Mouse (Mus musculus) 3134 (cell line): ENCODE results near the gene Trank1.

Experiments used
- DNase-seq: peaks from one replicate; pipeline ENCODE4 v3.0.0-alpha.2; 2011; ENCODE audit warnings: low spot score; ENCODE audit not compliant: insufficient read length; ENCODE audit errors: extremely low read depth

Trank1 gene

DNA sequence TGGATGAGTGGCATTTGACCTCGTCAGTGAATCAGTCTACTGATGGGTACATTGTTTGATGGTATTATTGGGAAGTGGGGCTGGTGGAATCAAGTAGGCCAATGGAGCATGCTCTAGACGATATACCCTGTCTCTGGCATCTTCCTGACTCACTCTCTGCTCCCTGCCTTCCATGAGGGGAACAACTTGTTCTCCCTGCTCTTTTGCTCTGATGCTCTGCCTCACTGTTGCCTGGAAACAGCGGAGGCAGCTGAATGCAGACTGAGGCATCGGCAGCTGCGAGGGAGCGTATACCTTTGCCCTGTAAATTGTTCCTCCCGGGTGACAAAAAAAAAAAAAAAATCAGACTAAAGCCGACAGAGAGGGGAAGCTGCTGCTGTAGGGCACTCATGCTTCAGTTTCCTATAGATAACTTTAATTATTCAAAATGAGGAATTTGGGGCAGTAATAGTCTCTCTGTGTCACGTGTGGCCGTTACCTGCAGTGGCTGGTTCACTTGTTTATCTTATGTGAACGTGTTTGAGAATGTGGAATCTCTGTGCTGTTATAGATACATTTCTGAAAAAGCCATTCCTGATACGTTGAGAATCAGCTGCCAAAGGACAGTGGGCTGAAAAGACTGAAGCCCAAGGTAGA is 9.2 kb upstream of the Trank1 start:
- DNase-seq: no peak

DNA sequence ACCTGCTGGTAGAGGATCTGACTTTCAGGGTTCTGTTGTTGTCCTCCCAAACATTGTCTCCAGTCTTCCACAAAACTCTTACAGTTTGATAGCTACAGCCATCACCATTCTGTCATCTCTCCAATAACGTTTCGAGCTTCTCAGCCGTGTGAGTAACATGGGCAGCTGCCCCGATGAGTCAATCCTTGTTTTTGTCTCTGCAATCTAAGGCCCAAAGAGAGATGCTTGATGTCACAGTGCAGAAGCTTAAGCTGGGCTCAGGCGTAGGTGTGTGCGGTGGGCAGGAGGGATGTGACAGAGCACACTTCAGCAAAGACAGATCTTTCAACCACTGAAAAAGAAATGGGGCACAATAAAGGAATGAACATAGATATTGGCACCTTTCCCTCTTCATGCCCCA is 7.5 kb upstream of the Trank1 start:
- no peak for DNase-seq

GRCm38 (mm10) chr9:111306142-111306541 is 5.4 kb upstream of the Trank1 start:
- no peak for DNase-seq

- DNase-seq: no peak
Measured at GRCm38 (mm10) chr9:111311843-111312441, 403 bp downstream of the Trank1 start.

- DNase-seq: no peak
Measured at GRCm38 (mm10) chr9:111312442-111313141, 1.1 kb downstream of the Trank1 start.

- DNase-seq: no peak
Measured at GRCm38 (mm10) chr9:111313299-111313698, 1.8 kb downstream of the Trank1 start.

GRCm38 (mm10) chr9:111313793-111314192 is 2.3 kb downstream of the Trank1 start:
- DNase-seq: no peak

DNA sequence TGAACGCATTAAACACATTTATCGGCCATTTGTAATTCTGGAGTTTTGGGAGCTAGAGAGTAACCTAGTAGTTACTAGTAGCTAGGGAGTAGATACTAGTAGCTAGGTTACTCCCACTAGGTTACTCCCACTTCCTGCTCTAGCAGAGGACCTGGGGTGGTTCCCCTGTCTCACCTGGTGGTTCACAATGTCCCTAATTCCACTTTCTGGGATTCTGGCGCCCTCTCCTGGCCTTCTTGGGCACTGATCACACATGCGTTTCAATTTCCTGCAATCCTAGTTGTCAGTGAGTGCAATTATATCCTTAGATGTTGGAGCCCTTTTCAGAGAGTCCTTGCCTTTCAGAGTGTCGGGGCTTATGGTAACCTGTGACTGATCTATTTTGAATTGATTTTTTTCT is 2.7 kb downstream of the Trank1 start:
- no peak for DNase-seq

- no peak for DNase-seq
Measured at GRCm38 (mm10) chr9:111320912-111321311, 9.4 kb downstream of the Trank1 start.

- DNase-seq: no peak
Measured at GRCm38 (mm10) chr9:111324881-111325280, 13.3 kb downstream of the Trank1 start.

- DNase-seq: no peak
Measured at GRCm38 (mm10) chr9:111329881-111330280, 18.3 kb downstream of the Trank1 start.

DNA sequence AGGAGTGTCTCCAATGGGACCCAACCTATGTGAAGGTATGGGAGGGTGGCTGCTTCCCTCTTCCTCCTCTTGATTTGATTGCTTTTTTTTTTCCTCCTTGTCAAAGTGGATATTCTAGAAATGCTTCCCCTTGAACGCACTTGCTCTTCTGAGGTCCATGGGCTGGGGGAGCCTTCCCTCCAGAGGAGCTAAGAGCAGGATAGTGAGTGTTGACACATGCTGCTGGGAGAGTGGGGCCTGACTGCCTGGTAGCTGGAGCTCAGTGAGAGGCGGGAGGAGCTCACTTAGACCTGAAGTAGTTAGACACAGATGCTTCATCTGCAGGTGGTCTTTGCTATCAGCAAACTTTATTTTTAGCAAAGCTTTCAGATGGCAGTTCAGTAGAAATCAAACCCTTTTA is 22.3 kb downstream of the Trank1 start:
- no peak for DNase-seq

DNA sequence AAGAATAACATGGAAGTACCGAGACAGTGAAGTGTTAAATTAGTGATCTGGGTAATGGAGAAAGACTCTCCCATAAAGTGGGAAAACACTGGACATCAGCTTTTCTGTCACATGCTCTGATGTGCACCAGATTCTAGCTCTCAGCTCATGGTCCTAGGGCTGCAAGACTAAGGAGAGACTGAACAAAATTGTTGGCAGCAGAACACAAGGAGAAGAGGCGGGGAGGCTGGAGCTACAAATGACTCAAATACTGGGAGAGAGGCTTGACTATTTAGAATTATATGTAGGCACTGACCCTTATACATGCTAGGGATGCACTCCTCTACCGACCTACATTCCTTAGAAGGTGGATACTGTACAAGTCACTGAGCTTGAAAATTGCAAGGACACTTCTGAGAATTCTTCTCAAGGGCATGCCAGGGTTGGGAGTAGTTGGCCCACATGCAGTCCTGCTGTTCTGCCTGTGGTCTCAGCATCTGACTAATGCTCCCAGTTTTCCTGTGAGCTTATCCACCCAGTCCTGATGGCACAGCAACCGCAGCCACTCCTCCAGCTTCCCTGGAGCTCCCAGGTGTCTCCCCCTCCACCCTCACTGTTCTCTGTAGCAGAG is 23.1 kb downstream of the Trank1 start:
- DNase-seq: no peak

DNA sequence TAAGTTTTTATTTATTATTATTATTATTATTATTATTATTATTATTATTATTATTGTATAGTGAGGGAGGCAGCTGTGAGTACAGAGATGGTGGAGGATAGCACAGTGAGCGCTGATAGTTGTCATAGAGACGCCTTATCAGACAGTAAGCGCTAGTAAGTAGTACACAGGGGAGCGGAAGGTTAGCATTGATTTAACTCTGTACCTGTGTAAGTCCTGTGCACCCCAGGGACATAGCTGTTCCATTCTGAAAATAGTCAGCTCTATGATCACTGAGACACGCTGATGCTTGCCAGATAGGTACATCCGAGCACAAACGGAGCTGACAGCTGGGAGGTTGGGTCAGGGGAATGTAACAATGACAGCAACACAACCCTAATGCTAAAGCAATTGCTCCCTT is 39.7 kb downstream of the Trank1 start:
- DNase-seq: no peak

DNA sequence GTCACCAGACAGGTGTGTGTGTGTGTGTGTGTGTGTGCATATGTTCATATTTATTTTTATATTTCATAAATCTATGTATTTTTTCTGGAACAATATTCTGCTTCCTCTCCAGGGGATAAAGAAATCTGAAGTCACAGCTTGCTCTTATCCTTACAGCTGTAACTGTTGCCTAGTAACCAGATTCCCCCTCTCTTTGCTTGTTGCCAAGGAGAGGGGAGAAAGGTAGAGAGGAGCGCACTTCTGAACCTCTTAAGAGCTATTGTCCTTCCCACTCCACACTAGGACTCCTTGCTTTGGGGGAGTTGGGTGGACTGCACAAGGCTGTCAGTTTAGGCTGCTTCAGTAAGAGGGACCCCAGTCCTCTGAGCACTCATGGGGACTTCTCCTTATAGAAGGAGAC is 40.1 kb downstream of the Trank1 start:
- DNase-seq: no peak

- no peak for DNase-seq
Measured at GRCm38 (mm10) chr9:111352646-111353045, 41.1 kb downstream of the Trank1 start.

GRCm38 (mm10) chr9:111355041-111355440 is 43.5 kb downstream of the Trank1 start:
- DNase-seq: no peak

DNA sequence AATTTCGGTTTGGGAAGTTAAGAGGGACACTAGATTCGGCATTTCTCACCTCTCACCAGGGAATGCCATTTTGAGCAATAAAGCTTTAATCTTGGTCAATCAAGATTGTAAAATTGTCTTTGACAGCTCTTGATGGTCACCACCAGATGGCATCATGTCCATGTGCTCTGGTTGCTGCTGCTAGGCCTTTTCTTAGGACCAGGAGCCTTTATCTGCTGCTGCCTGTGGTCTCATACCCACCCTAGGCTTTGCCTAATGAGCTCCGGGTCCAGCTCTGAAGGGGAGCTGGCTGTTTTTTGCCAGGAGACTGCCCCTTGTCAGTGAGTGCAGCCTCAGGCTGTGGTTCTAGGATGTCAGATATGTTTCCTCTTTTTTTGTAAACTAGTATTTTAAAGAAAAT is 44.8 kb downstream of the Trank1 start:
- DNase-seq: no peak

DNA sequence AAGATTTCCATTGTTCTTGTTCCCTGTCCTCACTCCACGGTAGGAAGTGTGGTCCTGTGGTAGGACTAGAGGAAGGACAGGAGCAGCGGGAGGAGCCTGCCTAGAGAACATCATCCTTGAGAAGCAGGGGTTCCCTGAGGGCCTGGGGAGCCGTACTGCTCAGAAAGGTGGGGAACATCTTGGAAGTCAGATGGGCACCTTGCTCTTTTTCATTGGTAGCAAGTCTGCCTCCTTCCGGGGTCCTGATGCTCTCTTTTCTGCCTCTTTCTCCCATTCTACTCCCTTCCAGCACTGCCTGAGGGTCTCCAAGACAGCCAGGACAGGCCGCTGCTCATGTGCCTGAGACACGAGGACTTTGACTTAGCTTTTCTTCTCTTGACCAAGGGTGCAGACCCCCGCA is 52.1 kb downstream of the Trank1 start:
- DNase-seq: no peak

DNA sequence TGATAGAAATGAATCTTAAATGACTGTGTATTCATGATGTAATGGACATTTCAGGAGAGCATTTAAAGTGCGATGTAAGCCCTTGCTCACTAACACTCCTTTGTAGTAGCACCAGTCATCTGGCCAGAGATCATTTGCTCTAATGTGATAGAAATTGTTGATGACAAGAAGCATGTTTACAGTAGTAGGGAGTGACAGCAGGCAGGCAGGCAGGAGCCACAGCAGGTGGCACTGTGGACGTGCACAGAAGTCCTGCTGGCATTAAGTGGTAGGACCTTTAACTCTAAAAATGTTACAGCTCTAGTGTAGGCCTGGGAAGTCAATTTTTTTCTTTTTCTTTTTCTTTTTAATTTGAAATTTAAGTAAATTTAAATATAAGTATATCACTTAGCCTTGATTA is 56.2 kb downstream of the Trank1 start:
- DNase-seq: no peak

DNA sequence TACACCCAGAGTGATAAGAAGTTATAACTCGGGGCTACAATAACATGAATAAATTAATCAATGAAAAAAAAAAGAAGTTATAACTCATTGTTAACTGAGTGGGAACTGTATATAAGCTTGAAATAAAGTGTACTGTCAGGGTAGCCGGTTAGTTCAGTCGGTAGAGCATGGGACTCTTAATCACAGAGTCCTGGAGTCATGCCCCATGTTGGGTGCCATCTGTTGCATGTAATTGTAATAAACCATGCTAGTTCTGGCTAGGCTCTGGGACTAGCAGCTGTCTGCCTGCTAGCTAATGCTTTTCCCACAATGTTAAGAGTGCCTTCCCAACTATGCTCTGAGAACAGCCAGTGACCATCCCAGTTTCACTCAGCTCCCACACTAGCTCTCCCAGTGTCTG is 60.5 kb downstream of the Trank1 start:
- no peak for DNase-seq

GRCm38 (mm10) chr9:111377868-111378267 is 66.3 kb downstream of the Trank1 start:
- no peak for DNase-seq
